Mouse (Mus musculus) liver, adult 2 months (tissue): Measurements from ENCODE around the gene Zmynd19. TPM values are rescaled to one million over a fixed set of nuclear protein-coding genes. Genes with fewer than 3 reads are reported as not detected.

Experiments
- DNase-seq: peaks from one replicate; pipeline ENCODE4 v3.0.0-alpha.2; 2011; ENCODE audit warnings: low read depth, low spot score; ENCODE audit errors: extremely low read depth
- H3K27ac ChIP-seq: fragments of 200-500 bp; replicated peaks from 2 replicates; pipeline ENCODE4 v1.5.1; 2012; ENCODE audit warnings: low read depth, mild to moderate bottlenecking, control low read depth, inconsistent platforms, low read length; ENCODE audit not compliant: insufficient read depth
- H3K27me3 ChIP-seq: fragments of 200-500 bp; 2 replicates; pipeline ENCODE4 v1.6.1; 2012; ENCODE audit warnings: mild to moderate bottlenecking, moderate library complexity, low read length, inconsistent platforms; ENCODE audit not compliant: control insufficient read depth, insufficient read depth
- H3K36me3 ChIP-seq: fragments of 200-500 bp; 2 replicates; pipeline ENCODE4 v1.6.1; 2012; ENCODE audit warnings: low read length, inconsistent platforms; ENCODE audit not compliant: control insufficient read depth, insufficient read depth
- H3K4me1 ChIP-seq: fragments of 200-500 bp; 2 replicates; pipeline ENCODE4 v1.6.1; 2011; ENCODE audit warnings: low read length; ENCODE audit not compliant: control insufficient read depth, insufficient read depth
- H3K4me3 ChIP-seq: fragments of 200-500 bp; 2 replicates; pipeline ENCODE4 v1.5.1; 2011; ENCODE audit warnings: low read depth, mild to moderate bottlenecking, control low read depth, low read length, moderate library complexity; ENCODE audit not compliant: insufficient read depth
- H3K79me2 ChIP-seq: fragments of 200-500 bp; 2 replicates; pipeline ENCODE4 v1.6.1; 2012; ENCODE audit warnings: inconsistent platforms, mild to moderate bottlenecking, low read length, moderate library complexity; ENCODE audit not compliant: control insufficient read depth, insufficient read depth
- H3K9ac ChIP-seq: fragments of 200-500 bp; 2 replicates; pipeline ENCODE4 v1.6.1; 2012; ENCODE audit warnings: low read depth, mild to moderate bottlenecking, control low read depth, inconsistent platforms, low read length
- CTCF ChIP-seq: fragments of 200-500 bp; IDR thresholded peaks from 2 replicates; pipeline ENCODE4 v1.5.1; 2011; ENCODE audit warnings: low read depth, low read length, control low read depth
- POLR2A ChIP-seq: fragments of 200-500 bp; IDR thresholded peaks from 2 replicates; pipeline ENCODE4 v1.6.1; 2011; ENCODE audit warnings: low read length, control low read depth; ENCODE audit not compliant: insufficient read depth; ENCODE audit errors: extremely low read depth
- WGBS: fragments of 180-500 bp; shearing (Covaris S2); methylation state at CpG from one replicate; pipeline ENCODE4 v1.1.7; 2018; 5-methylcytosine and 5-hydroxymethylcytosine counted together
- polyA plus RNA-seq: library from polyadenylated mRNA; depleted of rRNA; stranded (reverse); fragments of >200 nt; gene quantifications from 2 replicates; pipeline ENCODE4 v1.2.3, GENCODE M21; 2012
- total RNA-seq: library from RNA; depleted of rRNA; stranded (reverse); fragments of >200 nt; gene quantifications from 2 replicates; pipeline ENCODE4 v1.2.3, GENCODE M21; 2014

Zmynd19 gene
- total and polyA plus RNA-seq, 2 experiments, result 2.0 to 3.4 TPM

- no peak for TF ChIP-seq POLR2A
- TF ChIP-seq CTCF, result no peak
- Histone ChIP-seq H3K27ac (no peak overlapping the region), H3K27me3 (no peaks in the 10 kb centered on the region), H3K4me3 (no peak overlapping the region), H3K9ac (no peak overlapping the region), H3K79me2 (peaks cover 29% of the 10 kb centered on the region; the same call in 1 of the 2 replicates), H3K36me3 (peaks cover 8% of the 10 kb centered on the region; the same call in 1 of the 2 replicates), H3K4me1 (peaks cover 7% of the 10 kb centered on the region)
- DNase-seq, result no peak
- WGBS, result 82% methylated on average over 4 of the region's 4 CpGs
Measured at GRCm38 (mm10) chr2:24910481-24910880, 39.1 kb upstream of the Zmynd19 start.

GRCm38 (mm10) chr2:24912189-24912588 lies 37.4 kb upstream of the Zmynd19 start:
- peaks cover 8% of the 10 kb centered on the region; the same call in 1 of the 2 replicates for H3K36me3 ChIP-seq
- 97% methylated on average over 4 of the region's 4 CpGs for WGBS
- no peak overlapping the region for H3K9ac ChIP-seq
- H3K4me1 ChIP-seq, result no peaks in the 10 kb centered on the region; the same call in none of the 2 replicates
- H3K27me3 ChIP-seq, result no peaks in the 10 kb centered on the region
- peaks cover 28% of the 10 kb centered on the region; the same call in 1 of the 2 replicates for H3K79me2 ChIP-seq
- TF ChIP-seq CTCF (no peak), POLR2A (no peak)
- no peak overlapping the region for H3K27ac ChIP-seq
- H3K4me3 ChIP-seq, result no peak overlapping the region
- DNase-seq, result no peak

GRCm38 (mm10) chr2:24912589-24912988 lies 37.0 kb upstream of the Zmynd19 start:
- DNase-seq, result no peak
- Histone ChIP-seq H3K9ac (no peak overlapping the region), H3K4me3 (no peak overlapping the region), H3K36me3 (peaks cover 8% of the 10 kb centered on the region; the same call in 1 of the 2 replicates), H3K27ac (no peak overlapping the region), H3K4me1 (peaks cover 1% of the 10 kb centered on the region), H3K27me3 (no peaks in the 10 kb centered on the region), H3K79me2 (peaks cover 31% of the 10 kb centered on the region; the same call in 1 of the 2 replicates)
- no peak for TF ChIP-seq CTCF
- TF ChIP-seq POLR2A, result no peak

GRCm38 (mm10) chr2:24914762-24915161 lies 34.8 kb upstream of the Zmynd19 start:
- H3K9ac ChIP-seq, result no peak overlapping the region
- WGBS, result 71% methylated on average over 3 of the region's 3 CpGs
- DNase-seq, result no peak
- no peak overlapping the region for H3K27ac ChIP-seq
- peaks cover 8% of the 10 kb centered on the region; the same call in 1 of the 2 replicates for H3K36me3 ChIP-seq
- peaks cover 33% of the 10 kb centered on the region; the same call in 1 of the 2 replicates for H3K79me2 ChIP-seq
- H3K27me3 ChIP-seq, result no peaks in the 10 kb centered on the region
- no peak overlapping the region for H3K4me3 ChIP-seq
- TF ChIP-seq CTCF (no peak), POLR2A (no peak)
- peaks cover 4% of the 10 kb centered on the region for H3K4me1 ChIP-seq

GRCm38 (mm10) chr2:24918930-24919838 lies 30.4 kb upstream of the Zmynd19 start, which contains the start of gene Ehmt1:
TSS of gene Ehmt1 (minus strand) at chr2:24919614.
- peak within 1 kb of the TSS; percentile 76 for H3K27ac ChIP-seq
- peak within 1 kb of the TSS; percentile 93 for H3K4me3 ChIP-seq
- under 1% methylated on average over 112 of the region's 112 CpGs for WGBS

GRCm38 (mm10) chr2:24919839-24920175 lies 29.8 kb upstream of the Zmynd19 start:
- WGBS, result 8% methylated on average over 8 of the region's 8 CpGs
- no peak for DNase-seq
- Histone ChIP-seq H3K4me1 (peaks cover 4% of the 10 kb centered on the region), H3K36me3 (no peaks in the 10 kb centered on the region), H3K27ac (peak overlapping the region; percentile 76), H3K79me2 (peaks cover 17% of the 10 kb centered on the region; the same call in 1 of the 2 replicates), H3K27me3 (no peaks in the 10 kb centered on the region), H3K4me3 (peak overlapping the region; percentile 93), H3K9ac (peak overlapping the region; percentile 69)
- TF ChIP-seq CTCF (no peak), POLR2A (no peak)

More at GRCm38 (mm10) chr2:24918930-24919838, 30.4 kb upstream of the Zmynd19 start, which contains the start of gene Ehmt1:
- H3K79me2 ChIP-seq, result peaks cover 17% of the 10 kb centered on the region; the same call in 1 of the 2 replicates
- TF ChIP-seq CTCF (no peak), POLR2A (peak; percentile 52)
- H3K36me3 ChIP-seq, result peaks cover 2% of the 10 kb centered on the region; the same call in 1 of the 2 replicates
- peaks cover 4% of the 10 kb centered on the region for H3K4me1 ChIP-seq
- H3K9ac ChIP-seq, result peak within 1 kb of the TSS; percentile 95
- peak; percentile 69 for DNase-seq
- H3K27me3 ChIP-seq, result no peaks in the 10 kb centered on the region
